Mouse (Mus musculus) granulocyte monocyte progenitor cell, adult 5-6 weeks (primary cell): Measurements from ENCODE around the gene Gcgr. TPM values are rescaled to one million over a fixed set of nuclear protein-coding genes. Genes with fewer than 3 reads are reported as not detected.
"Not testable (repeated sequence)": the region's sequence is repeated elsewhere in the genome, so short reads cannot be mapped to it uniquely, and the experiment has no call there.

Experiments
- ATAC-seq: replicated peaks from 2 replicates; pipeline ENCODE4 v1.8.0; 2016; ENCODE audit warnings: mild to moderate bottlenecking, moderate TSS enrichment, inconsistent platforms; ENCODE audit not compliant: poor library complexity, severe bottlenecking
- total RNA-seq, 2 experiments: library from RNA; stranded (forward) in 1 of 2; stranded (reverse) in 1 of 2; fragments of 200-712, 200-1000 nt in 1 of 2; fragments of >200 nt in 1 of 2; fragmentation: Nextera tagmentation in 1 of 2; gene quantifications; 2 replicates each; pipeline ENCODE4 v1.2.3; 2014 to 2017

Gcgr gene
- total RNA-seq, 2 experiments from 2014 or later = not detected

GRCm38 (mm10) chr11:120531646-120532045, 1.1 kb downstream of the Gcgr start:
- no peak for ATAC-seq

GRCm38 (mm10) chr11:120534093-120534492, 3.6 kb downstream of the Gcgr start:
- ATAC-seq = no peak

GRCm38 (mm10) chr11:120535145-120535544, 4.6 kb downstream of the Gcgr start:
- no peak for ATAC-seq

GRCm38 (mm10) chr11:120535804-120536203, 5.3 kb downstream of the Gcgr start:
- ATAC-seq = no peak

GRCm38 (mm10) chr11:120538485-120538884, 8.0 kb downstream of the Gcgr start:
- ATAC-seq = no peak

- peak; percentile 84 for ATAC-seq
Measured at GRCm38 (mm10) chr11:120538955-120539284, 8.4 kb downstream of the Gcgr start.

- no peak for ATAC-seq
Measured at GRCm38 (mm10) chr11:120539285-120540014, 9.0 kb downstream of the Gcgr start.

- 0 out of 2 replicates have a peak, but pooled peaks have one; percentile 25 for ATAC-seq
Measured at GRCm38 (mm10) chr11:120541907-120542306, 11.4 kb downstream of the Gcgr start.

GRCm38 (mm10) chr11:120542376-120542775, 11.9 kb downstream of the Gcgr start:
- ATAC-seq = no peak

GRCm38 (mm10) chr11:120545964-120546363, 15.5 kb downstream of the Gcgr start:
- no peak for ATAC-seq

GRCm38 (mm10) chr11:120547469-120547868, 17.0 kb downstream of the Gcgr start:
- peak; percentile 25 for ATAC-seq

- ATAC-seq = no peak
Measured at GRCm38 (mm10) chr11:120548214-120548613, 17.7 kb downstream of the Gcgr start.

- no peak for ATAC-seq
Measured at GRCm38 (mm10) chr11:120548786-120549167, 18.3 kb downstream of the Gcgr start.

GRCm38 (mm10) chr11:120549168-120549945, 18.9 kb downstream of the Gcgr start, which contains the start of gene Mcrip1:
TSS of gene Mcrip1 (minus strand) at chr11:120549727.
- ATAC-seq = peak; percentile 76

GRCm38 (mm10) chr11:120549986-120550809, 19.7 kb downstream of the Gcgr start:
- ATAC-seq = no peak

GRCm38 (mm10) chr11:120550810-120551440, 20.4 kb downstream of the Gcgr start, which contains the start of gene Ppp1r27:
TSS of gene Ppp1r27 (minus strand) at chr11:120551132.
- no peak for ATAC-seq

- ATAC-seq = no peak
Measured at GRCm38 (mm10) chr11:120552736-120553135, 22.2 kb downstream of the Gcgr start.

- ATAC-seq = peak; percentile 16; the same call in 1 of the 2 replicates
Measured at GRCm38 (mm10) chr11:120554834-120555233, 24.3 kb downstream of the Gcgr start.

GRCm38 (mm10) chr11:120555260-120555659, 24.8 kb downstream of the Gcgr start:
- ATAC-seq = no peak

GRCm38 (mm10) chr11:120558843-120559242, 28.3 kb downstream of the Gcgr start:
- ATAC-seq = not testable (repeated sequence)
